Mouse (Mus musculus): ENCODE measurements around the gene Nsmce3. TPM values are rescaled to one million over a fixed set of nuclear protein-coding genes. Genes with fewer than 3 reads are reported as not detected.

Nsmce3 gene
- polyA plus RNA-seq, 1 experiment = 3.0 TPM

GRCm38 (mm10) chr7:64900249-64900648, 27.5 kb upstream of the Nsmce3 start:
- Histone ChIP-seq H3K4me3 (replicated peaks; ENCODE audit: control insufficient read depth, low read depth, low read length) (no peak overlapping the region), H3K4me1 (ENCODE audit: control insufficient read depth, insufficient read depth, low read length) (no peaks in the 10 kb centered on the region), H3K27ac (ENCODE audit: control insufficient read depth, insufficient read depth, low read depth, low read length, poor library complexity) (no peak overlapping the region)
- TF ChIP-seq CTCF (IDR thresholded peaks at IDR 0.05; ENCODE audit: control insufficient read depth, insufficient read depth, low read length) (no peak), POLR2A (IDR thresholded peaks at IDR 0.05; ENCODE audit: borderline replicate concordance, control insufficient read depth, low read depth, low read length) (no peak)
- WGBS = 68% methylated on average over 2 of the region's 2 CpGs

- 42% methylated on average over 6 of the region's 6 CpGs for WGBS
- Histone ChIP-seq H3K4me3 (replicated peaks; ENCODE audit: control insufficient read depth, low read depth, low read length) (no peak overlapping the region), H3K4me1 (ENCODE audit: control insufficient read depth, insufficient read depth, low read length) (no peaks in the 10 kb centered on the region), H3K27ac (ENCODE audit: control insufficient read depth, insufficient read depth, low read depth, low read length, poor library complexity) (no peak overlapping the region)
- TF ChIP-seq CTCF (IDR thresholded peaks at IDR 0.05; ENCODE audit: control insufficient read depth, insufficient read depth, low read length) (no peak), POLR2A (IDR thresholded peaks at IDR 0.05; ENCODE audit: borderline replicate concordance, control insufficient read depth, low read depth, low read length) (no peak)
These were observed 23.8 kb upstream of the Nsmce3 start for GRCm38 (mm10) chr7:64896587-64896986.

DNA sequence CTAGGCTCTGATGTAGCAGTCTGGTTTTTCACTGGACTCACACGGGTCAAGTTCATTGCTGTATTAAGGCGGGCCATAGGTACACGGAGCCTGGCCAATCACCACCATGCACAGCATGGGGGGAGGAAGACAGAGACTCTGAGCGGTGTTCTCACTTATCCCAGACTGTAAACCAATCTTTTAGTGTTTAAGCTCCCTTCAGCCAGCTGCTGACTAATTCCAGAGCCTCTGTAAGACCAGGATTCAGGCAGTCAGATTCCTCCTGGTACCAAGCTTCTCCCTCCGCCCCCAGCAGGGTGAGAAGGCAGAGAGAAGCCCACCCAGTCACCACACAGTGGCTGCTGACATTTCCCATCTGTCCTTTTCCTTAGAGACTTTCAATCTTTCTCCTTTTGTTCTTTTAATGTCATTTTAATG, 22.9 kb upstream of the Nsmce3 start:
- TF ChIP-seq POLR2A (IDR thresholded peaks at IDR 0.05; ENCODE audit: borderline replicate concordance, control insufficient read depth, low read depth, low read length) = no peak
- TF ChIP-seq CTCF (IDR thresholded peaks at IDR 0.05; ENCODE audit: control insufficient read depth, insufficient read depth, low read length) = no peak
- no peak overlapping the region for H3K4me3 ChIP-seq (replicated peaks; ENCODE audit: control insufficient read depth, low read depth, low read length)
- H3K4me1 ChIP-seq (ENCODE audit: control insufficient read depth, insufficient read depth, low read length) = no peaks in the 10 kb centered on the region
- 65% methylated on average over 5 of the region's 5 CpGs for WGBS
- H3K27ac ChIP-seq (ENCODE audit: control insufficient read depth, insufficient read depth, low read depth, low read length, poor library complexity) = no peak overlapping the region

GRCm38 (mm10) chr7:64891139-64891538, 18.3 kb upstream of the Nsmce3 start:
- no peak overlapping the region for H3K27ac ChIP-seq (ENCODE audit: control insufficient read depth, insufficient read depth, low read depth, low read length, poor library complexity)
- no peaks in the 10 kb centered on the region for H3K4me1 ChIP-seq (ENCODE audit: control insufficient read depth, insufficient read depth, low read length)
- H3K4me3 ChIP-seq (replicated peaks; ENCODE audit: control insufficient read depth, low read depth, low read length) = no peak overlapping the region
- TF ChIP-seq CTCF (IDR thresholded peaks at IDR 0.05; ENCODE audit: control insufficient read depth, insufficient read depth, low read length) (no peak), POLR2A (IDR thresholded peaks at IDR 0.05; ENCODE audit: borderline replicate concordance, control insufficient read depth, low read depth, low read length) (no peak)
- WGBS = 67% methylated on average over 3 of the region's 3 CpGs

DNA sequence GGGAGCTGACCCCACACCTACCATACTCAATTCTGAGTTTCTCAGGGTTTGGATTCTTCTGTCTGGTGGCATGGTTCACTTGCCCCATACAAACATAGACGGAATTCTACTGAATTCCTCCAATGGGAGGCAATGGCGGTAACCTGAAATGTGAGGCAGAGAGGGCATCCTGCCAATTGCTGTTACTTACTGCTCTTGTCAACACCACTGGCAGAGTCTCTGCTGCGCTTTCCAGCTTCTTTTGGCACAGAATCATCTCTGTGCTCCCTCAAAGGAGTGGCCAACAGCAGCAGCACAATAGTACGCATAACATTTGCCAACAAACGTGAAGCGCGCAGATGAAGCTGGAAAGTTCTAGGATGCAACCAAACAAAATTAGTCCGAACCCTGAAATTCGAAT, 17.1 kb upstream of the Nsmce3 start:
- Histone ChIP-seq H3K4me1 (ENCODE audit: control insufficient read depth, insufficient read depth, low read length) (no peaks in the 10 kb centered on the region), H3K27ac (ENCODE audit: control insufficient read depth, insufficient read depth, low read depth, low read length, poor library complexity) (no peak overlapping the region), H3K4me3 (replicated peaks; ENCODE audit: control insufficient read depth, low read depth, low read length) (no peak overlapping the region)
- no peak for TF ChIP-seq CTCF (IDR thresholded peaks at IDR 0.05; ENCODE audit: control insufficient read depth, insufficient read depth, low read length)
- no peak for TF ChIP-seq POLR2A (IDR thresholded peaks at IDR 0.05; ENCODE audit: borderline replicate concordance, control insufficient read depth, low read depth, low read length)
- 84% methylated on average over 9 of the region's 9 CpGs for WGBS

- no peak for TF ChIP-seq CTCF (IDR thresholded peaks at IDR 0.05; ENCODE audit: control insufficient read depth, insufficient read depth, low read length)
- no peak for TF ChIP-seq POLR2A (IDR thresholded peaks at IDR 0.05; ENCODE audit: borderline replicate concordance, control insufficient read depth, low read depth, low read length)
- no peak overlapping the region for H3K4me3 ChIP-seq (replicated peaks; ENCODE audit: control insufficient read depth, low read depth, low read length)
- WGBS = 73% methylated on average over 11 of the region's 11 CpGs
These were observed 11.5 kb upstream of the Nsmce3 start for GRCm38 (mm10) chr7:64884187-64884862.

DNA sequence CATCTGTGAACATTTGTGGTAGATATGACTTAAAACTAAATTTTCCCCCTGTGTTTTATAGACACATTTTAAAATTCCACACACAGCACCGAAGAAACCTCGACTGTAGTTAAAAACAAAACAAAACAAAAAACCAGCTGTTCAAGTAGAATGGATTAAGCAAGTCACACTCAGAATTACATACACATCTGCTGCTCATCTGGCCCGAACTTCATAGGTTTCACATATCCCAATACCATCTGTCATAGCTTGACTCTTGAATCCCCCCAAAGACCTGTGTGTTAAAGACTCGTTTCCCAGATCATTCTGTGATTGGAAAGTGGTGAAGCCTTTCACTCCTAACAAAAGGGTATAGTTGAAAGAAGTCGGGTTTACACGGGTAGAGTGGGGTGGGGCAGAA, 9.4 kb upstream of the Nsmce3 start:
- Histone ChIP-seq H3K4me1 (ENCODE audit: control insufficient read depth, insufficient read depth, low read length) (no peaks in the 10 kb centered on the region), H3K27ac (ENCODE audit: control insufficient read depth, insufficient read depth, low read depth, low read length, poor library complexity) (no peak overlapping the region), H3K4me3 (replicated peaks; ENCODE audit: control insufficient read depth, low read depth, low read length) (no peak overlapping the region)
- 69% methylated on average over 6 of the region's 6 CpGs for WGBS
- TF ChIP-seq CTCF (IDR thresholded peaks at IDR 0.05; ENCODE audit: control insufficient read depth, insufficient read depth, low read length) (no peak), POLR2A (IDR thresholded peaks at IDR 0.05; ENCODE audit: borderline replicate concordance, control insufficient read depth, low read depth, low read length) (no peak)

More at GRCm38 (mm10) chr7:64884187-64884862, 11.5 kb upstream of the Nsmce3 start:
- no peaks in the 10 kb centered on the region for H3K4me1 ChIP-seq (ENCODE audit: control insufficient read depth, insufficient read depth, low read length)
- no peak overlapping the region for H3K27ac ChIP-seq (ENCODE audit: control insufficient read depth, insufficient read depth, low read depth, low read length, poor library complexity)

GRCm38 (mm10) chr7:64881387-64881786, 8.6 kb upstream of the Nsmce3 start:
- Histone ChIP-seq H3K4me3 (replicated peaks; ENCODE audit: control insufficient read depth, low read depth, low read length) (no peak overlapping the region), H3K27ac (ENCODE audit: control insufficient read depth, insufficient read depth, low read depth, low read length, poor library complexity) (no peak overlapping the region), H3K4me1 (ENCODE audit: control insufficient read depth, insufficient read depth, low read length) (no peaks in the 10 kb centered on the region)
- 5% methylated on average over 7 of the region's 7 CpGs for WGBS
- no peak for TF ChIP-seq CTCF (IDR thresholded peaks at IDR 0.05; ENCODE audit: control insufficient read depth, insufficient read depth, low read length)
- TF ChIP-seq POLR2A (IDR thresholded peaks at IDR 0.05; ENCODE audit: borderline replicate concordance, control insufficient read depth, low read depth, low read length) = no peak

DNA sequence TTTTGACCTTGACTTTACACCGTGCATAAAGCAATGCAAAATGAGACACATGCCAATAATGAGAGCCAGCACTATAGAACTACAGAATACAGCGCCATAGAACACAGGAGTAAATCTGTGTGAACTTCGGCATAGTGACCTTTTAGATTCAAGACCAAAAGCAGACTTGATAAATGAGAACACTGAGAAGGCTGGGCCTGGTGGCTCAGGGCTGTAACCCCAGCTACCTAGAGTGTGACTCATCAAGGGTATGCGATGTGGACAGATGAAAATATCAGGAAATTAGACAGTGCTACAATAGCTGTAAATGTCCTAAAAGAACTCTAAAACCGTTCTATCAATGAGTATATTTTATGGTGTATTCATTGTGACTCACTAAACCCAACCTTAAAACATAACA, 7.6 kb upstream of the Nsmce3 start:
- no peak overlapping the region for H3K27ac ChIP-seq (ENCODE audit: control insufficient read depth, insufficient read depth, low read depth, low read length, poor library complexity)
- no peak for TF ChIP-seq CTCF (IDR thresholded peaks at IDR 0.05; ENCODE audit: control insufficient read depth, insufficient read depth, low read length)
- no peak overlapping the region for H3K4me3 ChIP-seq (replicated peaks; ENCODE audit: control insufficient read depth, low read depth, low read length)
- WGBS = 85% methylated on average over 5 of the region's 5 CpGs
- H3K4me1 ChIP-seq (ENCODE audit: control insufficient read depth, insufficient read depth, low read length) = no peaks in the 10 kb centered on the region

All from bone marrow, adult 2 months (tissue).